Mouse (Mus musculus) CD8-positive naive resting alpha-beta T cell, adult 2 months (primary cell): ENCODE data around the gene Gls.
A peak's percentile ranks its signal among the peaks of the same experiment; 100 is the strongest.

Experiments used
- DNase-seq, 2 experiments: peaks; one replicate each; pipeline ENCODE4 v3.0.0; 2022; ENCODE audit warnings: low read depth in 2 of 2, low spot score in 2 of 2

The Gls gene

GRCm38 (mm10) chr1:52129794-52130193 is 103.2 kb downstream of the Gls start:
- no peak for DNase-seq

GRCm38 (mm10) chr1:52127350-52127749 is 105.7 kb downstream of the Gls start:
- DNase-seq, result no peak

- no peak for DNase-seq
Measured at GRCm38 (mm10) chr1:52124818-52125217, 108.2 kb downstream of the Gls start.

GRCm38 (mm10) chr1:52121052-52121451 is 112.0 kb downstream of the Gls start:
- DNase-seq, result no peak

- no peak for DNase-seq
Measured at GRCm38 (mm10) chr1:52120191-52120590, 112.8 kb downstream of the Gls start.

GRCm38 (mm10) chr1:52119691-52120090 is 113.3 kb downstream of the Gls start:
- DNase-seq, result no peak

GRCm38 (mm10) chr1:52118860-52119591 is 114.0 kb downstream of the Gls start, which contains the start of gene Stat1:
Gene Stat1, plus strand, starts transcription at chr1:52119440.
- peak; percentile 85 to 87 for DNase-seq

- DNase-seq, result no peak
Measured at GRCm38 (mm10) chr1:52117777-52118176, 115.3 kb downstream of the Gls start.

GRCm38 (mm10) chr1:52116441-52116840 is 116.6 kb downstream of the Gls start:
- DNase-seq, result no peak

- peak; percentile 98 to 99 for DNase-seq
Measured at GRCm38 (mm10) chr1:52113666-52114069, 119.4 kb downstream of the Gls start.
